Mouse (Mus musculus) heart, postnatal 0 days (tissue): ENCODE measurements around the gene Abcc3. TPM values are rescaled to one million over a fixed set of nuclear protein-coding genes. Genes with fewer than 3 reads are reported as not detected.

Source experiments
- ATAC-seq: fragments of 200-750 bp; cut with Nextera tagmentation; 2 replicates; pipeline ENCODE4 v1.8.0; 2017; ENCODE audit warnings: low read depth, moderate number of reproducible peaks, moderate library complexity; ENCODE audit not compliant: insufficient read depth
- DNase-seq: peaks from one replicate; pipeline ENCODE4 v3.0.0-alpha.2; 2016; ENCODE audit warnings: low spot score
- H3K27ac ChIP-seq: fragments of 300-500 bp; sonication (generic); 2 replicates; pipeline ENCODE4 v1.5.1; 2014; ENCODE audit warnings: low read depth, mild to moderate bottlenecking
- H3K27me3 ChIP-seq: fragments of 300-500 bp; sonication (generic); 2 replicates; pipeline ENCODE4 v1.6.1; 2014; ENCODE audit warnings: low read length, mixed read lengths; ENCODE audit not compliant: control insufficient read depth, insufficient read depth
- H3K36me3 ChIP-seq: fragments of 300-500 bp; sonication (generic); replicated peaks from 2 replicates; pipeline ENCODE4 v1.6.1; 2014; ENCODE audit warnings: low read length, mixed read lengths; ENCODE audit not compliant: control insufficient read depth, insufficient read depth
- H3K4me1 ChIP-seq: fragments of 300-500 bp; sonication (generic); 2 replicates; pipeline ENCODE4 v1.6.1; 2014; ENCODE audit warnings: antibody characterized with exemption; ENCODE audit not compliant: control insufficient read depth, insufficient read depth
- H3K4me2 ChIP-seq: fragments of 300-500 bp; sonication (generic); 2 replicates; pipeline ENCODE4 v1.6.1; 2014; ENCODE audit warnings: low read depth, mild to moderate bottlenecking, low read length, moderate library complexity
- H3K4me3 ChIP-seq: fragments of 300-500 bp; sonication (generic); 2 replicates; pipeline ENCODE4 v1.5.1; 2014; ENCODE audit warnings: low read depth, low read length
- H3K9ac ChIP-seq: fragments of 300-500 bp; sonication (generic); replicated peaks from 2 replicates; pipeline ENCODE4 v1.6.1; 2014; ENCODE audit warnings: low read depth, low read length, mixed read lengths
- H3K9me3 ChIP-seq: fragments of 300-500 bp; sonication (generic); replicated peaks from 2 replicates; pipeline ENCODE4 v1.6.1; 2016; ENCODE audit warnings: low read length; ENCODE audit not compliant: control insufficient read depth
- CTCF ChIP-seq: IDR thresholded peaks from 2 replicates; pipeline ENCODE4 v1.5.1; 2016; ENCODE audit warnings: antibody characterized with exemption, control low read depth, low read depth
- EP300 ChIP-seq: IDR thresholded peaks from 2 replicates; pipeline ENCODE4 v1.6.1; 2016; ENCODE audit warnings: antibody characterized with exemption, low read depth
- WGBS: fragments of 180-500 bp; shearing (Covaris S2); extraction: QIAGEN DNeasy Blood & Tissue Kit; methylation state at CpG from one replicate; pipeline ENCODE4 v1.1.7; 2014; 5-methylcytosine and 5-hydroxymethylcytosine counted together
- polyA plus RNA-seq: library from polyadenylated mRNA; unstranded; fragments of >200 nt; fragmentation: Nextera tagmentation; extraction: Ambion mirVana; gene quantifications from 2 replicates; pipeline ENCODE4 v1.2.1, GENCODE M21; 2015
- total RNA-seq: library from RNA; depleted of rRNA; stranded (reverse); fragments of >200 nt; gene quantifications from 2 replicates; pipeline ENCODE4 v1.2.3, GENCODE M21; 2014; ENCODE audit warnings: low replicate concordance

Gene Abcc3
- total and polyA plus RNA-seq, 2 experiments from 2014 or later: 0.72 to 14.5 TPM

DNA sequence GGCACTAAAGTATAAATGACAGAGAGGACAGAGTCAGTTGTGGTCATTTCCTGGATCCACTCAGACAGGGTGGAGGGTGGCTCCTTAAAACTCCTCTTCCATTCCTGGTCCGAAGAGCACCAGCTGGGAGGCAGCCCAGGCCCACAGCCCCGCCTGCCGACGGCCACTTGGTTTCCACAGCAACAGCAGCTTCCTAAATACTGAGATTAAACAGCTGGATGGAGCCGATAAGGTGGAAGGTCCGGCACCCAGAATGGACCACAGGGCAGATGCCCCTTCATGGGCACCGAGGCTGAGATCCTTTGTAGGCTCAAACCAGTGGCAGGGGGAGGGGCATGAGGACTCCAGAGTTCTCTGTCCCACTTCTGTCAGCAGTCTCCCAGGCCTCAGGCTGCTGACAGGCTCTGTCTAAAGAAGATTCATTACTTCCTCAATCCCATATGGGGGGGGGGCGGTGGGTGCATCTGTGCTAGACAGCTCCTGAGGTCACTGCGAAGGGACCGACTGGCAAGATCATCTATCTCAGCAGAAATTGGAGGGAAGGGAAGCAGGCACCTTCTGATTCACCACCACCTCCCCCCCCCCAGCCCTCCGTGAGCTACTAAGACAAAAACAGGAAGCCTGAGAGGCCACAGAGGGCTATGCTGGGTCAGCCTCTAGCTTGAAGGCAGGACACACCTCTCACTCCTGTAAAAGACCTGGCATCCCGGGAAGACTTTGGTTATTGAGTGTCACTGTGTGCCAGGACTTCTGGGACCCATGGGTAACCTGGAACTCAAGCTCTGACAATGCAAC, 6.6 kb downstream of the Abcc3 start:
- H3K36me3 ChIP-seq: no peaks in the 10 kb centered on the region
- no peak overlapping the region for H3K4me3 ChIP-seq
- 16% methylated on average over 12 of the region's 12 CpGs for WGBS
- no peak overlapping the region for H3K9ac ChIP-seq
- TF ChIP-seq EP300: no peak
- TF ChIP-seq CTCF: no peak
- H3K27me3 ChIP-seq: no peaks in the 10 kb centered on the region
- no peak for DNase-seq
- ATAC-seq: peak; percentile 27; the same call in 1 of the 2 replicates
- H3K4me1 ChIP-seq: peaks cover 4% of the 10 kb centered on the region; the same call in 1 of the 2 replicates
- peak overlapping the region; percentile 34 for H3K4me2 ChIP-seq
- no peak overlapping the region for H3K27ac ChIP-seq
- H3K9me3 ChIP-seq: no peaks in the 10 kb centered on the region

DNA sequence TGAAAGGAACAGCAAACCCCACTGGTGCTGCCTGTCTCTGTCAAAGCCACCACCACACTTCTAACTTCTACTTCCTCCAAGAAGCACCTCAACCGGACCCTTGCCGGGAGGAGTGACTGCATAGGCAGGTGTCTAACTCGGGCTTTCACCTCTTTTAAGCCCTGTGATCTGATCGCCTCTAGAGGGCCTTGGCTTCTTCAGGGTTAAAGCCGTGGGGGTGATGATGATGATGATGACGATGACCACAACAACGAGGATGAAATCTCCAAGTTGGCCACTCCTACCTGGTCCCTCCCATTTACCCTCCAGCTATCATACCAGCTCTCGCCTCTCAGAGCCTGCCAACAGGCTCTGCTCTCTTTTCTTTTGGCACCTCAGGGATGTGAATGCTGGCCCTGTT, 13.1 kb downstream of the Abcc3 start:
- Histone ChIP-seq H3K36me3 (no peaks in the 10 kb centered on the region), H3K4me2 (no peak overlapping the region), H3K4me3 (no peak overlapping the region), H3K27me3 (no peaks in the 10 kb centered on the region), H3K27ac (no peak overlapping the region), H3K4me1 (no peaks in the 10 kb centered on the region), H3K9me3 (no peaks in the 10 kb centered on the region), H3K9ac (no peak overlapping the region)
- DNase-seq: no peak
- TF ChIP-seq EP300 (no peak), CTCF (no peak)
- WGBS: 59% methylated on average over 8 of the region's 8 CpGs
- ATAC-seq: no peak

DNA sequence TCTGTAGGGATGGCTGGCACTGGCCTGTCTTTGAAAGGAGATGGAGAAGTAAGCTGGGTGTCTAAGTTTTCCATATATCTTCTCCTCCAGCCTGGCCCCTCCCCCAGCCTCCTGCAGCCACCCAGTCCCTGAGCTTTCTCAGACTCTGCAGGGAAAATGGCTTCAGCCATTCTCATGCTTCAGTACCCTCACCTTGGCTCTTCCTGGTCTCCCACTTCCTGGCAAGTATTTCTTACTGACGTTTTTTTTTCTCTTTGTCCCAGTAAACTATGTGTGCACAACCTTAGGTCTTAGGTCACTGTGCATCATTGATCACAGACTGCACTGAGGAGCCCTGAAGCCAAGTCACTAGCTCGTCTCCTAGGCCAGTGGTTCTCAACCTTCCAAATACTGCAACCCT, 13.7 kb downstream of the Abcc3 start:
- DNase-seq (no peak), ATAC-seq (no peak)
- Histone ChIP-seq H3K36me3 (no peaks in the 10 kb centered on the region), H3K4me1 (no peaks in the 10 kb centered on the region), H3K4me3 (no peak overlapping the region), H3K27ac (no peak overlapping the region), H3K9me3 (no peaks in the 10 kb centered on the region), H3K4me2 (no peak overlapping the region), H3K9ac (no peak overlapping the region), H3K27me3 (no peaks in the 10 kb centered on the region)
- 37% methylated on average over 2 of the region's 2 CpGs for WGBS
- no peak for TF ChIP-seq CTCF
- TF ChIP-seq EP300: no peak

DNA sequence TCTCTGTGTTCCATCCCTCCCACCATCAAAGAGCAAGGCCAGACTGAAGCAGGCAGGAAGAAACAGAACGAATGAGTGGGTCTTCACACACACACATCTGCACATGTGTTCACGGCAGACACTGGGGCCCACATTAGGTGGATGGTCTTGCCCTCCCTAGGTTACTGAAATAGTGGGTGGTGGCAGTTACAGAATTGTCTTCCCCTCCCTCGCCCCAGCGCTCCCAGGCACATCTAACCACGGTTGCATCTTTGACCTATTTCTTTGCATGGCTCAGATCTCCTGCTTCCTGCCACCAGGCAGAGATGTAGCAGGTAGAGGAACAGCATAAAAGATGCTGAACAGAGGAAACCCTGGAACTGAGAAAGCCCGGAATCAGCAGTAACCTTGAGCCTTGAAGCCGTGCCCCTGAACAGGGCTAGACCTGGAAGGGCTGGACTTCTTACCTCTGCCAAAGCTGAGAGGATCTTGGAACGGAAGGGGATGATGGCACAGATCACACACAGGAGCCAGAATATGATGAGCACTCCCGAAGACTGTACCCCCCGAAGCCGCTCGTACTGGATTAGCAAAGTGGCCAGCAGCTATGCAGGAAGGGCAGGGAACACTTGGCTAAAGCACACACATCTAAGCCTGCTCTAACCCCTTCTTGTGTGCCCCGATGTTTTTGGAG, 18.4 kb downstream of the Abcc3 start:
- H3K27me3 ChIP-seq: 0 out of 2 replicates have a peak, but pooled peaks cover 4% of the 10 kb centered on the region
- ATAC-seq (no peak), DNase-seq (no peak)
- no peaks in the 10 kb centered on the region for H3K9me3 ChIP-seq
- H3K36me3 ChIP-seq: no peaks in the 10 kb centered on the region
- H3K4me1 ChIP-seq: no peaks in the 10 kb centered on the region
- H3K4me3 ChIP-seq: no peak overlapping the region
- no peak for TF ChIP-seq CTCF
- TF ChIP-seq EP300: no peak
- no peak overlapping the region for H3K9ac ChIP-seq
- WGBS: 77% methylated on average over 13 of the region's 13 CpGs
- no peak overlapping the region for H3K27ac ChIP-seq
- H3K4me2 ChIP-seq: no peak overlapping the region

DNA sequence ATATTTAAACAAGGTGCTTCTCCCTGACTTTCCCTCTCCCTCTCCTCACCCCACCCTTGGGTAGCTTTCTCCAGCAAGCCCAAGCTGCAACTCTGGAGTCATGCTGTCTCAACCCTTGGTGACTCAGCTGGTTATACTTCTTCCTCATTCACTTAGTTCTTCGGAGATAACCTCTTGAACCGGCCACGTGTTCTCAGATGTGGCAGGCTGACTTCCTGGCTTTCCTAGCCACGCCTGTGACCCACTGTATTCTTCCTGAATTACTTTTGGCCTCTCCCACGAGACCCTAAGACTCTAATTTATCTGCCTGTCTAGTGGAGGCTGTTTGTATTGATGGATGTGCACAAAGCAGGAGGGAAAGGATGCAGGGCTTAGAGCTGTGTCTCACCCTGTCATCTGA, 22.0 kb downstream of the Abcc3 start:
- WGBS: 19% methylated on average over 5 of the region's 5 CpGs
- TF ChIP-seq CTCF (no peak), EP300 (no peak)

More for the DNA sequence above, 22.0 kb downstream of the Abcc3 start:
- Histone ChIP-seq H3K9ac (no peak overlapping the region), H3K4me2 (no peak overlapping the region), H3K27me3 (0 out of 2 replicates have a peak, but pooled peaks cover 4% of the 10 kb centered on the region), H3K4me3 (no peak overlapping the region), H3K36me3 (no peaks in the 10 kb centered on the region), H3K4me1 (no peaks in the 10 kb centered on the region), H3K9me3 (no peaks in the 10 kb centered on the region), H3K27ac (no peak overlapping the region)
- DNase-seq (no peak), ATAC-seq (no peak)
